Mouse (Mus musculus) c-Kit-positive CD71-positive TER-119-positive erythroid progenitor cells, embryonic 14.5 days (primary cell): ENCODE measurements around the gene Tmem171.

Source experiments
- DNase-seq: peaks from one replicate; pipeline ENCODE4 v3.0.0-alpha.2; 2013; ENCODE audit warnings: low spot score

Gene Tmem171

DNA sequence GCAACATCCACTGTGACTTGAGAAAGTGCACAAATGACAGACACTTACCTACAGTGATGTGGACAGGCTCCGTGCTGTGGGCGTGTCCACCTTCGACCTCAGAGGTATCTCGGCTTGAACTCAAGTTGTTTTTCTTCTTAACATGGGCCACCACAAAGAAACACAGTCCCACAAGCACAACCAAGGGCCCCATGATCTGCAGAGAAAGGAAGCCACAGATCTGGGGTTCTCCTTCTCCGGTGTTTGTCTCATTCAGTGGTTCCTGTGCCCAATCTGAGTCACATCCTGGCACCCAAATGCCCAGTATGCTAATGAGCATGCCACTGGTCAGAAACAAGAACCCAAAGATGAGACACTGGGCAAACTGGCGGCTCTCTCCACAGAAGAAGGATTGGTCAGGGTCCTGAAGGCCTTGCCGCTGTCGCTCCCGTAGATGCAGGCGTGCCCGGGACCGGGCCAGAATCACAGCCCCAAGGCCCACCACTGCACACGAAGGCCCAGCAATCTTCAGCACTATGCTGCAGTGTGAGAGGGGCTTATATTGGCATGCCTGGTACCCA is 2.6 kb downstream of the Tmem171 start:
- DNase-seq, result no peak

DNA sequence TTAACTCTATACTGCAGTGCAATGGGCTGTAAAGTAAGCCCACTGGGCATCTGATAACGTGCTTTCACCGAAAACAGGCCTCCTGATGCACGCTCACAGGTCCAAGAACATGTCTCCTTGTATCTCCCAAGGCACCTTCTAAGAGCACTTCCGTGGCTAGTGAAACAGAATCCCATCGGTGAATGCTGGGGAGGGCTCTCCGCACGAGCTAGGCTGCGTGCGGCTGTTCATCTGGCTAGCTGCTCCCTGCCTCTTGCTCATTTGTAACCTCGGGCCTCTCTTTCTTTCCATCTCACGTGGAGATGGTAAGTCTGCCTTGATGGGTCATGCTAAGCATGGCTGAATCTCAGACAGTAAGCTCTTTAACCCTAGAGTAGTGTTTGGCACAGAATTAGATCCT is 3.7 kb downstream of the Tmem171 start:
- no peak for DNase-seq

DNA sequence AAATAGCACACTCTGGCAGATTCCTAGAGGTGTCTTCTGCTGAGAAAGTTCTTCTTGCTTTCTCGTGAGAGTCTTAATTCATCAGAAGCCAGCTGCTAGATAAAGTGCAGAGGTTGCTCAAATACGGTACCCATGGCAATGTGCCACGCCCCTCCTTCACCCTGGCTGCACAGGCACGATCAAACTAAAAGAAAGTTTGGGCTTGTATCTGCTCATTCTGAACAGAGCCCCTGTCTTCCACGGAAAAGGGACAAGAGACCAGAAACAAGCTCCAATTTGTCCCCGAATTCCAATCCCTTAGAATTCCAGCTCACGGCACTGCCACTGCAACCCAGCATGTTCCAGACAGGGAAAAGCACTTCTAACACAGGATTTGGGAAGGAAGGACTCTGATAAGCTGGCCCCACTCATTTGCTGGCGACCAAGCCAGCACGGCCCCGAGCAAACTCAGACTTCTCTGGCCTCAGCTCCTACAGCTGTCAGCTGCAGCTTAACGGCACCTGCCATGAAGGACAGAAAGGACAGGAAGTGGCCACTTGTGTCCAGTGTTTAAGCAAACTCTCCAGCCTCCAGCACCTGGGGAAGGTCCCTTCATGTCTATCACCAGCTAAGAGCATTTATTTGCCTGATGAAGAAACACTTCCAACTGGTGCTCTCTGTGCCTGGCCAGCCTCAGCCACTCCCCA is 4.9 kb downstream of the Tmem171 start:
- no peak for DNase-seq

- DNase-seq, result no peak
Observed at GRCm38 (mm10) chr13:98687931-98688330, 6.7 kb downstream of the Tmem171 start.

DNA sequence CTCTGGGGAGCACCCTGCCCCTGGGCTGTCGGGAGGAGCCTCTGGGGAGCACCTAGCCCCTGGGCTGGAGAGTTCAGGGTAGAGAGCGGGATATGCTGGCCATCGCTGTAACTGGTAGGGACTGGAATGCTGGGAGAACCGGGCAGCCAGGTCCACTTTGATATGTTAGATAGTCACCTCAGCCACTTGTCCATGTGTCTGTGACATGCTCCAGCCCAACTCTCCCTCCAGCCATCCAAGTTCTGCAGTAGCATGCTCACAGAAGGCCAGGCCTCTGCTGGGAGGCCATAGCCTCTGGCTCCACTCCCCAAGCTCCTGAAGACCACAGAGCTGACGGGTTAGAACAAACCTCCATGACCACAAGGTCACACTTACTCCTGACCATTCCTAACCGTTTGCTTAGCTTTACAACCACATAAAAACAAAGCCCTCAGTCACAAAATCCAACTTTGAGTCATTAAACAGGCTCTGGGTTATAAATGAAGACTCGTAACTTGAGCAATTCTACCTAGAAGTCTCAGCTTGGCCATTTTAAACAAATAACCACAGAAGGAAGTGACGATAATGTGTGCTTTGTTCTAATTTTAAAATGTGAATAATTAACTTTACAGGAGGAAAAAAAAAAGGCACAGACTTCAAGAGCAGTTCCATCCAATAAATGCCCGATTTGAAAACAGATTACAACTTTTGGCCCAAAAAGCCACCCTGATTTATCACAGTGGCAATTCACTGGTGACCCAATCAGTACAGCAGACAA is 10.3 kb downstream of the Tmem171 start:
- no peak for DNase-seq

DNA sequence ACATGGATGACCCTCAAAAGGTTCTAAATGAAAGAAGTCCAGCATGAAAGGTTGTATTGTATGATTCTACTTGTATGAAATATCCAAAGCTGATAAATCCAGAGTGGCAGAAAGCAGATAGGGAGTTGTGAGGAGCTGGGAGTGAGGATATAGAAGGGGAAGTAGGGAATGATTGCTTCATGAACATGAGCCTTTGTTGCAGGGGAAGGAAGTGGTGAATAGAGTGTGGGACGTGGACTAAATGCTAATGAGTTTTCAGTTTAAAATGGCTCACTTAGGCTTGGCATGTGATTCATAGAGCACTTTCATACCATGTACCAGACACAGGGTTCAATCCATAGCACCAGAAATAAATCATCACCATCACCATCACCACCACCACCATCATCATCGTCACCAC is 11.2 kb downstream of the Tmem171 start:
- no peak for DNase-seq

GRCm38 (mm10) chr13:98680470-98681060 is 14.1 kb downstream of the Tmem171 start:
- DNase-seq, result no peak

DNA sequence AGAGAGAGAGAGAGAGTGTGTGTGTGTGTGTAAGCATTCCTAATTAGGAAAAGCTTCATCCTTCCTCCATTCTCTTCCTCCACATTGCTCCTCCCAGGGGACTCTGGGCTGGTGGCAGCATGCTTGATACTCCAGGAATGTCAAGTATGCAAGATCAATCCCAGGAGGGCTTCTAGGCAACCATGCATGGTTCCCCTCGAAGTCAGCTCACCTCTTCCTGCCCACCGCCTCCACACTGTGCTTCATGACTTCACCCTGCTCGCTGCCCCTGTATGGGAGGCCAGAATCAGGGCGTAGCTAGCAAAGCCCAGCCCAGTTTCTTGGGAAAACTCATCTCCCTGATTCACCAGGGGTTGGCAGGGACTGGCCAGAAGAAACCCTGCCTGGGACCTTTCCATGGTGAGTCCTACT is 15.0 kb downstream of the Tmem171 start:
- DNase-seq, result no peak

DNA sequence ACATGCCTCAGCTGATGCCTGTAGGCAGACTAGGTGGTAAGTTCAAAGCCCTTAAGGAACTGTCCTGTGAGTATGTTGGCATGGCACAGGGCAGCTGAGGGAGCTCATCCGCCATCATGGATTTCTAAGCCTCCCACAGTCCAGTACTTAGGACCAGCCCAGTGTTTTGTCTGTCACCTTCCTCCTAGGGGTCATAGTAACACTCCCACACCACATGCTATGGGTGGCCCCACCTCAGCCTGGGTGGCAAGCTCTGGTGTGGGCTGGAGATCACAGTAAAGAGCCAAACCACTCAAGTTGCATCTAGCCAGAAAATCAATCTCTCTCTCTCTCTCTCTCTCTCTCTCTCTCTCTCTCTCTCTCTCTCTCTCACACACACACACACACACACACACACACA is 15.4 kb downstream of the Tmem171 start:
- DNase-seq, result no peak

GRCm38 (mm10) chr13:98673922-98674321 is 20.7 kb downstream of the Tmem171 start:
- DNase-seq, result no peak

DNA sequence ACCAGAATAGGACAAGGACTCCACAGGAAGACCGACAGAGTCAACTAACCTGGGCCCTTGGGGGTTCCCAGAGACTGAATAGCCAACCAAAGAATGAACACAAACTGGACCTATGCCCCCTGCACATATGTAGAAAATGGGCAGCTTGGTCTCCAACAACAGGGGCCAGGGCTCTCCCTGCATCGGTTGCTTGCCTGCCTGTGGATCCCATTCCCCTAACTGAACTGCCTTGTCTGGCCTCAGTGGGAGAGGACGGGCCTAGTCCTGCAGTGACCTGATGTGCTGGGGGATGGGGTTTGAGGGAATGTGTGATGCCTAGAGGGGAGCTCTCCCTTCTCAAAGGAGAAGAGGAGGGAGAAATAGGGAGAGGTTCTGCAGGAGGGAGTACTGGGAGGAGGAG is 25.3 kb downstream of the Tmem171 start:
- DNase-seq, result no peak

DNA sequence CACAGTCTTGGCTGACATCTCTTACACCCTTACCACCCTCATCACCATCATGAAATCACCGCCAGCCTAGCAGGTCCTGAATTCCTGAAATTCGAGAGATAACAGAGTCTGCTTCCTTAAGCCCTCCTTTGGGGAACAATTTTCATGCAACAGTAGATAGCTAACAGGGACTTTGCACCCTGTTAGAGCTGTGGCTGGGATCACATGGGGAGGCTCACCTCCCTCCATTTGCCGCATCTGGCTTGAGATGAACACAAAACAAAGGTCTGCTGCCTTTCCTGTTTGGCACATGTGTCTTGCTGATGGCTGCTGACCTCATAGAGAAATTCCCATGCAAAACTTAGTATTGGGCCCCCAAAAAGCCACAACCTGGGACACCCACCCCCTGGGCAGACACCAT is 27.3 kb downstream of the Tmem171 start:
- DNase-seq, result no peak

- no peak for DNase-seq
Observed at GRCm38 (mm10) chr13:98665240-98665639, 29.4 kb downstream of the Tmem171 start.

- no peak for DNase-seq
Observed at GRCm38 (mm10) chr13:98662173-98662675, 32.4 kb downstream of the Tmem171 start.

GRCm38 (mm10) chr13:98656034-98656471 is 38.6 kb downstream of the Tmem171 start:
- no peak for DNase-seq

GRCm38 (mm10) chr13:98655346-98655745 is 39.3 kb downstream of the Tmem171 start:
- DNase-seq, result no peak

DNA sequence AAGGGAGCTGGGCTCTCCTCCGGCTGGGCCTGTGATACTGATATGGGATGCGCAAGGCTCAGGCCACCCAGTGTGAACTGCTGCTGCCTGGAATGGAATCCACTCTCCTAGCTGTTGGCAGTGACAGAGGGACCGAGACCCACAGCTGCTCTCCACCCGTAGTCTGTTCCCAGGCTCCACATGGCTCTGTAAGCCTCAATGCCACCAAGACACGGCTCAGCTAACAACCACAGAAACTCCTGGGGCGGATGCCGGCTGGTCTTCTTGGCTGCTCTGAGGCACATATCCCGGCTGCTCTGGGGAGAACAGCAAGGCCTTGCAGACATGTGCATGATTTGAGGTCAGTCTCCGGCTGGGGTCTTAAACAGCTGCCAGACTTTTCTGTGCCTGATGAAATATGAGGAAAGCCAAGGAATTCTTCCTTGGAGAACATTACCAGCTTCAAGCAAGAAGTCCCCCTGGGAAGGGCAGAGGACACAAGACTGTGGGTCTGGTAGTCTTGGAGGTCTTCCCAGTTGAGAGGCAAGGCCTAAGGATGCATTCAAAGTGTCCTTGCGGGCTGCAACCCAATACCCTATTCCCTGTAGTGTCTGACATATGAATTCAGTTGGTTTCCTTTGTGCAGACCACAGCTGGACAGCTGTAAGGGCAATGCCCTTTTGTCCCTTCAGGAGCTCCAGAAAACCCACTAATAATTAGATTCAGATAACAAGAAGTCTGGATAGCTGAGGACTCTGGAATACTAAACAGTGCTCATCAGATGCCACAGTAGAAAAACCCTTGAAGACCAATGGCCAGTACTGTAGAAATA is 40.3 kb downstream of the Tmem171 start:
- no peak for DNase-seq

DNA sequence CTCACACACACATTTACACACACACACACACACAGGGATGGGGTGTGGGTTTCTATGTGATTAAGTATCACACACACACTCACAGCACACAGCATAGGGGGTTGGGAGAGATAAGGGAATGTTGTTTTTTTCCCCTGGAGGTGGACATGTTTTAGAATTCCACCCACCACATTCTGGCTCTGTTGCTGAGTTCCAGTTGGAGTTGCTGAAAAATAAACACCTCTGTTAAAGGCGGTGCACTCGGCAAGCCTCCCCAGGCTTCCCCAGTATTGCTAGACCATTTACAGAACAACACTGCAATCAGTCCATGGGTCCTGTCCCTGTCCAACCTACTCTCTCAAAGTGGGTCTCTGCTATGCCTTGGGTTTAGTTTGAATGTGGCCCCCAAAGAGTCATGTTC is 42.4 kb downstream of the Tmem171 start:
- DNase-seq, result no peak

- no peak for DNase-seq
Observed at GRCm38 (mm10) chr13:98651228-98651977, 43.2 kb downstream of the Tmem171 start.

GRCm38 (mm10) chr13:98647775-98648568 is 46.7 kb downstream of the Tmem171 start:
- DNase-seq, result no peak
